Mouse (Mus musculus): ENCODE results near the gene Nhlh2. TPM values are rescaled to one million over a fixed set of nuclear protein-coding genes. Genes with fewer than 3 reads are reported as not detected.

Gene Nhlh2
- polyA plus RNA-seq, 1 experiment from 2014 or later = 46.2 TPM

- Histone ChIP-seq H3K9me3 (ENCODE audit: control insufficient read depth, low read length) (no peaks in the 10 kb centered on the region), H3K4me3 (replicated peaks; ENCODE audit: low read depth, low read length) (no peak overlapping the region), H3K36me3 (ENCODE audit: control insufficient read depth, insufficient read depth, low read length) (no peaks in the 10 kb centered on the region), H3K4me1 (ENCODE audit: control insufficient read depth, insufficient read depth, low read length) (no peaks in the 10 kb centered on the region), H3K4me2 (ENCODE audit: low read length) (no peak overlapping the region), H3K9ac (replicated peaks; ENCODE audit: low read length) (no peak overlapping the region), H3K27ac (replicated peaks; ENCODE audit: low read depth, low read length) (0 out of 2 replicates have a peak overlapping the region, but pooled peaks have one; percentile 37), H3K27me3 (ENCODE audit: control insufficient read depth, insufficient read depth, low read length) (no peaks in the 10 kb centered on the region)
- ATAC-seq (ENCODE audit: low FRiP score, low TSS enrichment) (peak; percentile 73; the same call in 1 of the 2 replicates), DNase-seq (peak; percentile 74)
- WGBS = 46% methylated on average over 14 of the region's 14 CpGs
These were observed 52.2 kb downstream of the Nhlh2 start for GRCm38 (mm10) chr3:102061923-102062670.

GRCm38 (mm10) chr3:102062671-102063010 is 52.8 kb downstream of the Nhlh2 start:
- no peaks in the 10 kb centered on the region for H3K9me3 ChIP-seq (ENCODE audit: control insufficient read depth, low read length)
- H3K36me3 ChIP-seq (ENCODE audit: control insufficient read depth, insufficient read depth, low read length) = no peaks in the 10 kb centered on the region
- H3K4me3 ChIP-seq (replicated peaks; ENCODE audit: low read depth, low read length) = no peak overlapping the region
- H3K27me3 ChIP-seq (ENCODE audit: control insufficient read depth, insufficient read depth, low read length) = no peaks in the 10 kb centered on the region
- ATAC-seq (ENCODE audit: low FRiP score, low TSS enrichment) (no peak), DNase-seq (no peak)
- H3K4me1 ChIP-seq (ENCODE audit: control insufficient read depth, insufficient read depth, low read length) = no peaks in the 10 kb centered on the region
- 35% methylated on average over 8 of the region's 8 CpGs for WGBS
- 0 out of 2 replicates have a peak overlapping the region, but pooled peaks have one; percentile 37 for H3K27ac ChIP-seq (replicated peaks; ENCODE audit: low read depth, low read length)
- H3K9ac ChIP-seq (replicated peaks; ENCODE audit: low read length) = no peak overlapping the region
- no peak overlapping the region for H3K4me2 ChIP-seq (ENCODE audit: low read length)

GRCm38 (mm10) chr3:102063273-102064120 is 53.6 kb downstream of the Nhlh2 start:
- Histone ChIP-seq H3K9me3 (ENCODE audit: control insufficient read depth, low read length) (no peaks in the 10 kb centered on the region), H3K27ac (replicated peaks; ENCODE audit: low read depth, low read length) (no peak overlapping the region), H3K4me3 (replicated peaks; ENCODE audit: low read depth, low read length) (no peak overlapping the region), H3K27me3 (ENCODE audit: control insufficient read depth, insufficient read depth, low read length) (no peaks in the 10 kb centered on the region), H3K9ac (replicated peaks; ENCODE audit: low read length) (no peak overlapping the region), H3K4me2 (ENCODE audit: low read length) (no peak overlapping the region), H3K36me3 (ENCODE audit: control insufficient read depth, insufficient read depth, low read length) (no peaks in the 10 kb centered on the region), H3K4me1 (ENCODE audit: control insufficient read depth, insufficient read depth, low read length) (no peaks in the 10 kb centered on the region)
- 78% methylated on average over 10 of the region's 10 CpGs for WGBS
- ATAC-seq (ENCODE audit: low FRiP score, low TSS enrichment) (no peak), DNase-seq (no peak)

- 89% methylated on average over 6 of the region's 6 CpGs for WGBS
- Histone ChIP-seq H3K36me3 (ENCODE audit: control insufficient read depth, insufficient read depth, low read length) (no peaks in the 10 kb centered on the region), H3K9ac (replicated peaks; ENCODE audit: low read length) (no peak overlapping the region), H3K9me3 (ENCODE audit: control insufficient read depth, low read length) (no peaks in the 10 kb centered on the region), H3K27me3 (ENCODE audit: control insufficient read depth, insufficient read depth, low read length) (no peaks in the 10 kb centered on the region), H3K4me3 (replicated peaks; ENCODE audit: low read depth, low read length) (no peak overlapping the region), H3K4me2 (ENCODE audit: low read length) (no peak overlapping the region), H3K27ac (replicated peaks; ENCODE audit: low read depth, low read length) (no peak overlapping the region), H3K4me1 (ENCODE audit: control insufficient read depth, insufficient read depth, low read length) (no peaks in the 10 kb centered on the region)
- no peak for ATAC-seq (ENCODE audit: low FRiP score, low TSS enrichment)
- DNase-seq = no peak
These were observed 54.7 kb downstream of the Nhlh2 start for GRCm38 (mm10) chr3:102064566-102064965.

Other genes starting within 250 kb of the Nhlh2 start
- 0.23 TPM in 1 of 2 replicates, not detected in the other for gene Mab21l3, start 161.1 kb upstream of the Nhlh2 start, polyA plus RNA-seq (2014; fragmentation: Nextera tagmentation; extraction: Ambion mirVana)
- gene Slc22a15, start 85.6 kb upstream of the Nhlh2 start, polyA plus RNA-seq (2014; fragmentation: Nextera tagmentation; extraction: Ambion mirVana) = 7.9 and 8.8 TPM in 2 replicates
- gene Casq2, start 76.3 kb downstream of the Nhlh2 start, polyA plus RNA-seq (2014; fragmentation: Nextera tagmentation; extraction: Ambion mirVana) = 0.16 and 0.26 TPM in 2 replicates
- 5.9 and 7.8 TPM in 2 replicates for gene Vangl1, start 194.6 kb downstream of the Nhlh2 start, polyA plus RNA-seq (2014; fragmentation: Nextera tagmentation; extraction: Ambion mirVana)

Data from midbrain, embryonic 14.5 days (tissue).